Mouse (Mus musculus): Measurements from ENCODE around the gene Acot8.

DNA sequence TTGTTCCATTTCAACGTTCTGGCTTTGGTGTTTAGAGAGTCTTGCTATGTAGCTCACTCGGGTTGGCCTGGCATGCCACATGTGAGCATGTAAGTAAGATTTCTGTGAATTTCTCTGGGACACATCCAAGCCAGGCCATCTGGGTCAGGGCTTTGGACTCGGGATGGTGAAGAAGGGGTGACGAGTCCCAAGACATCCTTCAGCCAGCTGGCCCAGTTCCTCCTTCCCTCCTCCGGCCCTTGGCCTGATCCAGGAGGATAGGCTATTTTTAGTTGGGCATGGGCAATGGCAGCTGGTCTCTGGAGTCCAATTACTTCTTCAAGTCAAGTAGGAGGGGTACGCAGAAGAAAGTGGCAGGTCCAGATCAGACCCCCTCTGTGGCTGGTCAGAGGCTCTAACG, 25.9 kb downstream of the Acot8 start:
- no peak for TF ChIP-seq POLR2A (IDR thresholded peaks at IDR 0.05; ENCODE audit: borderline replicate concordance, insufficient read depth, low read length)
- no peak for TF ChIP-seq CTCF (IDR thresholded peaks at IDR 0.05; ENCODE audit: borderline replicate concordance, insufficient read depth, low read depth, low read length)

All from cerebellum, adult 2 months (tissue).